Mouse (Mus musculus): ENCODE results near the gene Cdc20b. TPM values are rescaled to one million over a fixed set of nuclear protein-coding genes. Genes with fewer than 3 reads are reported as not detected.

Cdc20b gene
- 0.62 and 1.0 TPM in 2 replicates for polyA plus RNA-seq (2012; rRNA removed)

GRCm38 (mm10) chr13:113034950-113035421, at the start of gene Cdc20b:
Gene Cdc20b (plus strand): TSS chr13:113035111.

GRCm38 (mm10) chr13:112987532-112987943, 47.4 kb upstream of the Cdc20b start, which contains the start of gene Ccno:
Gene Ccno (plus strand): TSS chr13:112987802.

GRCm38 (mm10) chr13:112993531-112994152, 41.3 kb upstream of the Cdc20b start, which contains the start of gene Mcidas:
Gene Mcidas (plus strand): TSS chr13:112993845.

GRCm38 (mm10) chr13:113046211-113046883, 11.4 kb downstream of the Cdc20b start, which contains the start of gene Gpx8:
Gene Gpx8 (minus strand): TSS chr13:113046410.

GRCm38 (mm10) chr13:113100879-113101278, 66.0 kb downstream of the Cdc20b start, which contains the start of gene Gzma:
Gene Gzma (minus strand): TSS chr13:113100981.

Other genes with a start within 250 kb of the Cdc20b start
- 39.4 and 43.9 TPM in 2 replicates for gene Plpp1, start 234.3 kb upstream of the Cdc20b start, polyA plus RNA-seq (2012; rRNA removed)
- 47.8 and 50.1 TPM in 2 replicates for gene Mtrex, start 107.7 kb upstream of the Cdc20b start, polyA plus RNA-seq (2012; rRNA removed)
- gene Dhx29, start 107.7 kb upstream of the Cdc20b start, polyA plus RNA-seq (2012; rRNA removed), result 17.2 and 18.2 TPM in 2 replicates
- gene Ccno, start 47.3 kb upstream of the Cdc20b start, polyA plus RNA-seq (2012; rRNA removed), result 2.0 and 2.2 TPM in 2 replicates
- 0.60 and 0.80 TPM in 2 replicates for gene Mcidas, start 41.3 kb upstream of the Cdc20b start, polyA plus RNA-seq (2012; rRNA removed)
- 21.2 and 30.2 TPM in 2 replicates for gene Gpx8, start 11.3 kb downstream of the Cdc20b start, polyA plus RNA-seq (2012; rRNA removed)
- gene Gzma, start 65.9 kb downstream of the Cdc20b start, polyA plus RNA-seq (2012; rRNA removed), result 0.07 TPM in 1 of 2 replicates, not detected in the other
- gene Esm1, start 174.5 kb downstream of the Cdc20b start, polyA plus RNA-seq (2012; rRNA removed), result 0.41 and 1.6 TPM in 2 replicates
- gene Gzmk, start 190.8 kb downstream of the Cdc20b start, polyA plus RNA-seq (2012; rRNA removed), result 0.09 and 0.12 TPM in 2 replicates

Measured in central nervous system, embryonic 18 days (tissue).